Mouse (Mus musculus): ENCODE measurements around the gene Batf. TPM values are rescaled to one million over a fixed set of nuclear protein-coding genes. Genes with fewer than 3 reads are reported as not detected.
"Not testable (repeated sequence)": the region's sequence is repeated elsewhere in the genome, so short reads cannot be mapped to it uniquely, and the experiment has no call there.

The Batf gene
- polyA plus RNA-seq, 1 experiment from 2014 or later = 5.3 TPM

DNA sequence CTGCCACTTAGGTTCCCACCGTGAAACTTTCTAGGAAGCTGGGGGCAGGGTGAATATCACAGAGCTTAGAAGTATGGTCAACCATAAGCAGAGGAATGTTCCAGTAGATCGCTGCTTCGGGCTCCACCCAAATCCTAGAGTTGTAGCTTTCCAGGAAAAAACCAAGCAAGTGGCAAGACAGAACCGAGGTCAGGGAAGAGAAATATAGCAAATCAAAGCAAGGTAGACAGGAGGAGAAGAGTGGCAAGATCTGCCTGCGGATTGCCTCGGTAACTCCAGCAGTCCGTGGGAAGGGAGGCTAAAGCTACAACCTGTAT, 706 bp downstream of the Batf start:
- WGBS = 58% methylated on average over 7 of the region's 7 CpGs
- H3K4me2 ChIP-seq = peak overlapping the region; percentile 41; the same call in 1 of the 2 replicates
- no peak for ATAC-seq (ENCODE audit: insufficient read depth, low FRiP score, low read depth)
- H3K9me3 ChIP-seq = no peaks in the 10 kb centered on the region
- H3K27ac ChIP-seq = no peak overlapping the region
- no peaks in the 10 kb centered on the region for H3K4me1 ChIP-seq
- no peaks in the 10 kb centered on the region for H3K36me3 ChIP-seq
- no peaks in the 10 kb centered on the region for H3K27me3 ChIP-seq (replicated peaks)
- H3K9ac ChIP-seq = no peak overlapping the region
- peak overlapping the region; percentile 15 for H3K4me3 ChIP-seq (replicated peaks)

DNA sequence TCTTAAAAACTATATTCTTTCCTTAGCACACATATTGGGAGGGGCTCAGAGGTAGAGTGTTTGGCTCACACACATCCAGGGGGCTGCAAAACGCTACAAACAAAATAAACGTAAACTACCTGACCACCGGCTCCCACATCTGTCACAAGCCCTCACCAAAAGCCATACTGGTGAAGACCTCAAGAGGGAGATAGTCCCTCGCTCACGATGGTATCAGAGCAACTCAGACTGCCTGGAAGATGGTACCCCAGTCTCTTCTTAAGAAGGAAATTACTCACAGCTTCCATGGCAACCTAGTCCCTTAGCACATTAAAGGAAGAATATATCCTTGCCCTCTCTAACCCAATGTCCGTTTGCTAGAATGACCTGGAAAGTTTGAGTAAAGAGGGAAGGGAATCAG, 1.4 kb downstream of the Batf start:
- Histone ChIP-seq H3K36me3 (no peaks in the 10 kb centered on the region), H3K27me3 (replicated peaks) (no peaks in the 10 kb centered on the region), H3K9me3 (no peaks in the 10 kb centered on the region), H3K27ac (no peak overlapping the region), H3K4me2 (no peak overlapping the region), H3K9ac (no peak overlapping the region), H3K4me1 (no peaks in the 10 kb centered on the region), H3K4me3 (replicated peaks) (no peak overlapping the region)
- WGBS = 65% methylated on average over 6 of the region's 6 CpGs
- ATAC-seq (ENCODE audit: insufficient read depth, low FRiP score, low read depth) = no peak

- Histone ChIP-seq H3K9ac (no peak overlapping the region), H3K36me3 (no peaks in the 10 kb centered on the region), H3K4me1 (no peaks in the 10 kb centered on the region), H3K4me3 (replicated peaks) (no peak overlapping the region), H3K27me3 (replicated peaks) (no peaks in the 10 kb centered on the region), H3K4me2 (no peak overlapping the region), H3K9me3 (no peaks in the 10 kb centered on the region), H3K27ac (no peak overlapping the region)
- WGBS = 83% methylated on average over 2 of the region's 2 CpGs
- ATAC-seq (ENCODE audit: insufficient read depth, low FRiP score, low read depth) = no peak
These were observed 9.3 kb downstream of the Batf start for GRCm38 (mm10) chr12:85695787-85696186.

DNA sequence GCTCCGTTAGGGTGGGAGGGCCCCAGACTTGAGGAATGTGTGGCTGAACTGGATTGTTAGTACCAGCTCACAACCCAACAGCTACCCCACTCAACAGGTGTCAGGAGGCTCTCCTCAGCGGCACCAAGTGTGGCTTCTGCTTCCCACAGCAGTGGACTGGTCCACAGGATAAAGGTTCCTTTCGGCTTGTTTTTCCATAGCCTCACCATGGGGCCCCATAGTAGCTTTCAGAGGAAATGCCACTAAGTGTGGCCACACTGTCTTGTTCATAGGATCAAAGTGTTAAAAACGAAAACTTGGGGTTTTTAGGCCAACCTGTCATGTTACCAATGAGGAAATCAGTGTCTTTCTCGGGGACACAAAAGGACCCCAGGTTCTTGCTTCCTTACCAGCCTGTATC, 10.0 kb downstream of the Batf start:
- no peak for ATAC-seq (ENCODE audit: insufficient read depth, low FRiP score, low read depth)
- H3K4me2 ChIP-seq = no peak overlapping the region
- WGBS = 86% methylated on average over 5 of the region's 5 CpGs
- H3K9me3 ChIP-seq = no peaks in the 10 kb centered on the region
- no peak overlapping the region for H3K9ac ChIP-seq
- no peak overlapping the region for H3K27ac ChIP-seq
- no peaks in the 10 kb centered on the region for H3K4me1 ChIP-seq
- H3K27me3 ChIP-seq (replicated peaks) = no peaks in the 10 kb centered on the region
- no peak overlapping the region for H3K4me3 ChIP-seq (replicated peaks)
- no peaks in the 10 kb centered on the region for H3K36me3 ChIP-seq

- peak; percentile 85 for ATAC-seq (ENCODE audit: insufficient read depth, low FRiP score, low read depth)
- H3K27me3 ChIP-seq (replicated peaks); H3K9ac ChIP-seq; H3K36me3 ChIP-seq; H3K4me1 ChIP-seq; H3K9me3 ChIP-seq: not testable (repeated sequence)
- peak overlapping the region; percentile 21; the same call in 1 of the 2 replicates for H3K4me3 ChIP-seq (replicated peaks)
- H3K27ac ChIP-seq = 0 out of 2 replicates have a peak overlapping the region, but pooled peaks have one; percentile 31
- H3K4me2 ChIP-seq = peak overlapping the region; percentile 41
- 34% methylated on average over 15 of the region's 37 CpGs for WGBS
These were observed 11.7 kb downstream of the Batf start for GRCm38 (mm10) chr12:85698179-85698578.

GRCm38 (mm10) chr12:85700191-85700841, 13.8 kb downstream of the Batf start:
- no peak overlapping the region for H3K4me3 ChIP-seq (replicated peaks)
- H3K36me3 ChIP-seq = no peaks in the 10 kb centered on the region
- H3K9me3 ChIP-seq = no peaks in the 10 kb centered on the region
- no peak overlapping the region for H3K27ac ChIP-seq
- H3K4me2 ChIP-seq = no peak overlapping the region
- 0 out of 2 replicates have a peak, but pooled peaks cover 8% of the 10 kb centered on the region for H3K4me1 ChIP-seq
- H3K27me3 ChIP-seq (replicated peaks) = no peaks in the 10 kb centered on the region
- ATAC-seq (ENCODE audit: insufficient read depth, low FRiP score, low read depth) = no peak
- no peak overlapping the region for H3K9ac ChIP-seq
- 58% methylated on average over 6 of the region's 6 CpGs for WGBS

DNA sequence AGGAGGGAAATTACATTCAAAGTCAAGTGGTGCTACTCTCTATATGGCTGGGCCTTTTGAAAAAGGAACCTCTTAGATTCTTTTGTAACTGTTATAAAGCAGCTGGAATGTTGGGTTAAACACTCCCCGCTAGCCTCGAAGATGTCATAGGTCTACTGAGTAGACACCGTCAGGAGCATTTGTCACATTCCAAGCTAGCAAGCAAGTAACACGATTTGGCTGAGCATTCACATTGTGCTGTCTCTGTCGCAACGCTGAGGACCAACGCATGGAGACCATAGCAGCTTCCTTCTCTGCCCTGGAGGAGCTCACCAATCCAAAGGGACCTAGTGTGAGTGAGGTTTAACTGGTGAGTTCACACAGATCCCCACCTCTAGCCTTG, 14.4 kb downstream of the Batf start:
- H3K36me3 ChIP-seq = no peaks in the 10 kb centered on the region
- no peak overlapping the region for H3K9ac ChIP-seq
- no peak overlapping the region for H3K4me2 ChIP-seq
- 0 out of 2 replicates have a peak, but pooled peaks cover 10% of the 10 kb centered on the region for H3K4me1 ChIP-seq
- no peaks in the 10 kb centered on the region for H3K9me3 ChIP-seq
- no peak overlapping the region for H3K27ac ChIP-seq
- no peak for ATAC-seq (ENCODE audit: insufficient read depth, low FRiP score, low read depth)
- H3K4me3 ChIP-seq (replicated peaks) = no peak overlapping the region
- H3K27me3 ChIP-seq (replicated peaks) = no peaks in the 10 kb centered on the region
- WGBS = 71% methylated on average over 7 of the region's 7 CpGs

- Histone ChIP-seq H3K4me3 (replicated peaks) (no peak overlapping the region), H3K4me1 (peaks cover 16% of the 10 kb centered on the region; the same call in 1 of the 2 replicates), H3K36me3 (no peaks in the 10 kb centered on the region), H3K4me2 (no peak overlapping the region), H3K9me3 (no peaks in the 10 kb centered on the region), H3K27me3 (replicated peaks) (no peaks in the 10 kb centered on the region), H3K27ac (no peak overlapping the region), H3K9ac (no peak overlapping the region)
- no peak for ATAC-seq (ENCODE audit: insufficient read depth, low FRiP score, low read depth)
- WGBS = 82% methylated on average over 15 of the region's 15 CpGs
These were observed 15.9 kb downstream of the Batf start for GRCm38 (mm10) chr12:85702166-85703055.

DNA sequence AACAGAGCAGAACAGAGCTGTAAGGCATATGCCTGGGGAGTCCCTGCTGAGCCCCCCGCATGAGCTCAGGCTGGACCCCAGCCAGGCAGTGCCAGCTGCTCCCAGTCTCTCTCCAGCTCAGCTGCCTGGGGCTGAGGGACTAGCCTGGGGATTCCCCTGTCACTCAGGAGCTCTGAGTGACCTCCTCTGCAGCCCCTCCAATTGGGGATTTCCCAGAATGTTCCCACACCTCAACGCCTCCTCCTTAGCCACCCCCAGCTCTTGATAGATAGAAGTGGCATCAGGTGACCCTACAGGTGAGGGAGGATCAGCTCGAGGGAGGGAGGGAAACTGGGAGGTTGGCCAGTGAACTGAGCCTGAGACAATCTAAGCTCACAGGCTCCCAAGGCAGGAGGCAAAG, 17.0 kb downstream of the Batf start:
- ATAC-seq (ENCODE audit: insufficient read depth, low FRiP score, low read depth) = no peak
- no peak overlapping the region for H3K4me2 ChIP-seq
- H3K27me3 ChIP-seq (replicated peaks) = no peaks in the 10 kb centered on the region
- WGBS = 60% methylated on average over 3 of the region's 3 CpGs
- no peak overlapping the region for H3K27ac ChIP-seq
- H3K4me3 ChIP-seq (replicated peaks) = no peak overlapping the region
- no peaks in the 10 kb centered on the region for H3K9me3 ChIP-seq
- no peaks in the 10 kb centered on the region for H3K36me3 ChIP-seq
- H3K9ac ChIP-seq = no peak overlapping the region
- H3K4me1 ChIP-seq = peaks cover 16% of the 10 kb centered on the region; the same call in 1 of the 2 replicates

DNA sequence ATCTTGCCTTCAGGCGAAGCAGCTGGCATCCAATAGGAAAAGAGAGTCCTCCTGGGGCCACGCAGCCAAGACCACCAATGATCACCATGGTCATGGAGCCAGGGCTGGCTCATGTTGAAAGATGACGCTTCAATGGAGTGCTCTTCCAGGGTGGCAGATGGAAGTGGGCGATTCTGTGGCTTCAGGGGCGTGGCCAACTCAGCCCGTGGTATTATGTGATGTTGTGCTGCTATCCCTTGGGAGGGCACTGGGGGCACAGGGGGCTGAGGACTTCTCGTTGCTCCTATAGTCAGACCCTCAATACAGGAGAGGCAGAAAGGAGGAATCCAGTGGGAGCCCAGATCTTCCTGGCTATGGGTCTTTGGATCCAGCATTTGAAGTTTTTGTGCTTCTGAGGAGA, 18.1 kb downstream of the Batf start:
- Histone ChIP-seq H3K4me3 (replicated peaks) (no peak overlapping the region), H3K9me3 (no peaks in the 10 kb centered on the region), H3K27me3 (replicated peaks) (no peaks in the 10 kb centered on the region), H3K4me2 (0 out of 2 replicates have a peak overlapping the region, but pooled peaks have one; percentile 92), H3K36me3 (no peaks in the 10 kb centered on the region), H3K27ac (peak overlapping the region; percentile 81; the same call in 1 of the 2 replicates), H3K9ac (no peak overlapping the region), H3K4me1 (peaks cover 16% of the 10 kb centered on the region; the same call in 1 of the 2 replicates)
- no peak for ATAC-seq (ENCODE audit: insufficient read depth, low FRiP score, low read depth)
- WGBS = 71% methylated on average over 7 of the region's 7 CpGs

- no peaks in the 10 kb centered on the region for H3K27me3 ChIP-seq (replicated peaks)
- H3K4me3 ChIP-seq (replicated peaks) = peak overlapping the region; percentile 44
- H3K27ac ChIP-seq = peak overlapping the region; percentile 81
- H3K4me1 ChIP-seq = peaks cover 16% of the 10 kb centered on the region; the same call in 1 of the 2 replicates
- 6% methylated on average over 20 of the region's 20 CpGs for WGBS
- H3K9me3 ChIP-seq = no peaks in the 10 kb centered on the region
- ATAC-seq (ENCODE audit: insufficient read depth, low FRiP score, low read depth) = peak; percentile 84
- H3K4me2 ChIP-seq = peak overlapping the region; percentile 92
- no peaks in the 10 kb centered on the region for H3K36me3 ChIP-seq
- H3K9ac ChIP-seq = peak overlapping the region; percentile 46
These were observed 18.7 kb downstream of the Batf start for GRCm38 (mm10) chr12:85705002-85705830.

Data from stomach, embryonic 15.5 days (tissue).